Mouse (Mus musculus) kidney, adult 9 months (tissue): Measurements from ENCODE around the gene Erh.

ENCODE experiments used
- DNase-seq: peaks from one replicate; pipeline ENCODE4 v3.0.0; 2022

Gene Erh

GRCm38 (mm10) chr12:80643693-80644505 is at the start of gene Erh, which contains the start of gene Slc39a9:
Erh (minus strand) TSS chr12:80644341.
Slc39a9 (plus strand) TSS chr12:80643883.
- DNase-seq = peak; percentile 96

- no peak for DNase-seq
Observed at GRCm38 (mm10) chr12:80693700-80694099, 49.6 kb upstream of the Erh start.

GRCm38 (mm10) chr12:80692269-80692972 is 48.3 kb upstream of the Erh start, which contains the start of gene Plekhd1:
Plekhd1 (plus strand) TSS chr12:80692591.
- peak; percentile 70 for DNase-seq

GRCm38 (mm10) chr12:80691671-80692091 is 47.5 kb upstream of the Erh start:
- peak; percentile 28 for DNase-seq

GRCm38 (mm10) chr12:80689696-80690095 is 45.6 kb upstream of the Erh start:
- DNase-seq = no peak

- peak; percentile 34 for DNase-seq
Observed at GRCm38 (mm10) chr12:80687788-80688211, 43.7 kb upstream of the Erh start.

- no peak for DNase-seq
Observed at GRCm38 (mm10) chr12:80684316-80684715, 40.2 kb upstream of the Erh start.

- DNase-seq = no peak
Observed at GRCm38 (mm10) chr12:80683554-80683953, 39.4 kb upstream of the Erh start.

- peak; percentile 31 for DNase-seq
Observed at GRCm38 (mm10) chr12:80681340-80681739, 37.2 kb upstream of the Erh start.

- DNase-seq = peak; percentile 67
Observed at GRCm38 (mm10) chr12:80673170-80673569, 29.0 kb upstream of the Erh start.

- DNase-seq = no peak
Observed at GRCm38 (mm10) chr12:80668391-80668790, 24.2 kb upstream of the Erh start.

- DNase-seq = no peak
Observed at GRCm38 (mm10) chr12:80663935-80664334, 19.8 kb upstream of the Erh start.

- no peak for DNase-seq
Observed at GRCm38 (mm10) chr12:80662322-80662721, 18.2 kb upstream of the Erh start.

- DNase-seq = no peak
Observed at GRCm38 (mm10) chr12:80658661-80659060, 14.5 kb upstream of the Erh start.

- no peak for DNase-seq
Observed at GRCm38 (mm10) chr12:80654659-80655025, 10.5 kb upstream of the Erh start.

GRCm38 (mm10) chr12:80653951-80654658 is 10.0 kb upstream of the Erh start:
- DNase-seq = peak; percentile 50

- no peak for DNase-seq
Observed at GRCm38 (mm10) chr12:80646377-80646776, 2.2 kb upstream of the Erh start.

GRCm38 (mm10) chr12:80644506-80644868 is 346 bp upstream of the Erh start:
- DNase-seq = no peak

GRCm38 (mm10) chr12:80642725-80643692 is 1.1 kb downstream of the Erh start:
- DNase-seq = peak; percentile 62

GRCm38 (mm10) chr12:80631790-80632189 is 12.4 kb downstream of the Erh start:
- DNase-seq = no peak

- no peak for DNase-seq
Observed at GRCm38 (mm10) chr12:80620501-80620900, 23.6 kb downstream of the Erh start.
